Mouse (Mus musculus) granulocyte monocyte progenitor cell, adult 5-6 weeks (primary cell): ENCODE data around the gene Gm21789. TPM values are rescaled to one million over a fixed set of nuclear protein-coding genes. Genes with fewer than 3 reads are reported as not detected.
"Not testable (repeated sequence)": the region's sequence is repeated elsewhere in the genome, so short reads cannot be mapped to it uniquely, and the experiment has no call there.

Experiments
- ATAC-seq: replicated peaks from 2 replicates; pipeline ENCODE4 v1.8.0; 2016; ENCODE audit warnings: mild to moderate bottlenecking, moderate TSS enrichment, inconsistent platforms; ENCODE audit not compliant: poor library complexity, severe bottlenecking
- total RNA-seq, 2 experiments: library from RNA; stranded (forward) in 1 of 2; stranded (reverse) in 1 of 2; fragments of 200-712, 200-1000 nt in 1 of 2; fragments of >200 nt in 1 of 2; fragmentation: Nextera tagmentation in 1 of 2; gene quantifications; 2 replicates each; pipeline ENCODE4 v1.2.3; 2014 to 2017

Gm21789 gene
- not detected in 2 replicates for total RNA-seq (2014; fragmentation: Nextera tagmentation)
- not detected in 2 replicates for total RNA-seq (2017)

- ATAC-seq = not testable (repeated sequence)
Measured at GRCm38 (mm10) chrX:32941468-32941867, at the start of gene Gm21789. Gene Gm21789, plus strand, starts transcription at chrX:32941768.

- not testable (repeated sequence) for ATAC-seq
Measured at GRCm38 (mm10) chrX:32894325-32894724, 47.2 kb upstream of the Gm21789 start, which contains the start of gene Btbd35f30. Gene Btbd35f30, plus strand, starts transcription at chrX:32894625.

DNA sequence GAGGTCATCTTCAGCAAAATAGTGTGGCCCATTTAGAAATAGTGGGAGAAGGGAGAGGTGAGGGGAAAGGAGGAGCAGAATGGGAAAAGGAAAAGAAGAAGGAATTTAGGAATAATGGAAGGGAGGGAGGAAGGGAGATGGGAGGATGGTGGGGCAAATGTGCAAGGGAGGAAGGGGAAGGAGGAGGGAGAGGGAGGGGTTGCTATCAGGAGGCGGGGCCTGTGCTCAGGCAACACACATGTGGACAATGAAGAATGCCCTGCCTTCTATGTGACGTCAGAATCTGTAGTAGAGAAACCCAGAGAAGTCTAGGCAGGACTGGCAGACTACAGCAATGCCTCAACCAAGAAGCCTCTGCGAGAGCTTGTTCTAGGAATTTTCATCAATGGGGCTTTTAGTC is 32.0 kb downstream of the Gm21789 start, which contains the start of gene Btbd35f5:
Btbd35f5 (plus strand) TSS at position 301 of the 400 bp plus-strand sequence.
- not testable (repeated sequence) for ATAC-seq

Other genes starting within 250 kb of the Gm21789 start
- gene Btbd35f21, start 215.7 kb upstream of the Gm21789 start, total RNA-seq (2014; fragmentation: Nextera tagmentation) = not detected in 2 replicates
- gene Btbd35f21, start 215.7 kb upstream of the Gm21789 start, total RNA-seq (2017) = not detected in 2 replicates
- gene Btbd35f30, start 47.1 kb upstream of the Gm21789 start, total RNA-seq (2014; fragmentation: Nextera tagmentation) = not detected in 2 replicates
- gene Btbd35f30, start 47.1 kb upstream of the Gm21789 start, total RNA-seq (2017) = not detected in 2 replicates
- not detected in 2 replicates for gene Btbd35f5, start 32.1 kb downstream of the Gm21789 start, total RNA-seq (2014; fragmentation: Nextera tagmentation)
- gene Btbd35f5, start 32.1 kb downstream of the Gm21789 start, total RNA-seq (2017) = not detected in 2 replicates